8 mouse cellular contexts compared by ENCODE assay signal in the genomic region with DNA sequence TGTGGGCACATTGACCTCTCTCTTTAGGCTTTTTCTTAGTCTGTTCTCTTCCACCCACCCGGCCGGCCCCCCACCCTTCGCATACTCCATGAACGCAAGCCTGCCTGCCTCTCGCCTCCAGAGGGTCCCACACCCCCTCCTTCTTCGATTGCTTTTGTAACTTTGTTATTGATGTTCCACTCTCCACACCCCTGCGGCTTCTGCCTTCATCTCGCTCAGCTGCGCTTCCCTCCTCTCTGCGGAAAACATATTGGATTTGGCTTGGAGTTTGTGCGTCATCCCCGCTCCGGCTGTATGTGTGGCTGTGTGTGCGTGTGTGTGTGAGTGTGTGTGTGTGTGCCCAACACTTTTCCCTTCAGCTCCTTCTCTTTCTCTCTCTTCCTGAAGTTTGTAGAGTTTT. TPM values are rescaled to one million over a fixed set of nuclear protein-coding genes. Genes with fewer than 3 reads are reported as not detected.
A peak's percentile ranks its signal among the peaks of the same experiment; 100 is the strongest.
DNase-seq lines count a peak whose midpoint lies in the region; ATAC-seq lines count a peak whose summit lies in the region.
"Had no signal": no experiment of that assay in that cellular context is flagged by ENCODE, and none has a peak within 500 bp of the region (broad histone marks: within the 10 kb centered on the region; RNA-seq: fewer than 3 reads in every experiment).

No protein-coding gene starts in this region.

- no peak overlapping the region for H3K4me3 ChIP-seq in neural tube, embryonic 11.5 days (ENCODE audit: low read depth, low read length)
- H3K4me3 ChIP-seq in limb, embryonic 11.5 days (ENCODE audit: low read depth, low read length) = no peak overlapping the region
- H3K4me3 ChIP-seq in stomach, embryonic 14.5 days (ENCODE audit: low read depth, low read length) = no peak overlapping the region

- no peak overlapping the region for H3K4me2 ChIP-seq in neural tube, embryonic 11.5 days (ENCODE audit: low read depth)
- no peak overlapping the region; the same call in 1 of the 2 replicates for H3K4me2 ChIP-seq in limb, embryonic 11.5 days (ENCODE audit: low read depth, severe bottlenecking)
- peak overlapping the region; percentile 25 for H3K4me2 ChIP-seq in stomach, embryonic 14.5 days (replicated peaks; ENCODE audit: low read depth, low read length)

- no peaks in the 10 kb centered on the region for H3K36me3 ChIP-seq in neural tube, embryonic 11.5 days (ENCODE audit: control insufficient read depth, insufficient read depth, low read length)
- H3K36me3 ChIP-seq in limb, embryonic 11.5 days (ENCODE audit: control insufficient read depth, insufficient read depth, low read length) = no peaks in the 10 kb centered on the region
- no peaks in the 10 kb centered on the region for H3K36me3 ChIP-seq in stomach, embryonic 14.5 days (ENCODE audit: control insufficient read depth, insufficient read depth, low read length)

- H3K27me3 ChIP-seq in neural tube, embryonic 11.5 days (ENCODE audit: control insufficient read depth, insufficient read depth, low read length) = no peaks in the 10 kb centered on the region
- H3K27me3 ChIP-seq in limb, embryonic 11.5 days (ENCODE audit: control insufficient read depth, insufficient read depth, low read length) = no peaks in the 10 kb centered on the region
- H3K27me3 ChIP-seq in stomach, embryonic 14.5 days (ENCODE audit: control insufficient read depth, insufficient read depth, low read length) = no peaks in the 10 kb centered on the region

- ATAC-seq in neural tube, embryonic 11.5 days (ENCODE audit: insufficient read depth, low FRiP score, low TSS enrichment) = peak; percentile 20; the same call in 1 of the 2 replicates
- no peak for ATAC-seq in limb, embryonic 11.5 days (ENCODE audit: insufficient number of reproducible peaks, low FRiP score, low TSS enrichment, low read depth)
- peak; percentile 23; the same call in 1 of the 2 replicates for ATAC-seq in stomach, embryonic 14.5 days (ENCODE audit: insufficient number of reproducible peaks, insufficient read depth, low FRiP score, low read depth)

- peaks cover 21% of the 10 kb centered on the region for H3K4me1 ChIP-seq in neural tube, embryonic 11.5 days (ENCODE audit: control insufficient read depth, insufficient read depth, low read length)
- peaks cover 11% of the 10 kb centered on the region for H3K4me1 ChIP-seq in limb, embryonic 11.5 days (ENCODE audit: control insufficient read depth, insufficient read depth, low read length)
- H3K4me1 ChIP-seq in stomach, embryonic 14.5 days (ENCODE audit: control insufficient read depth, insufficient read depth, low read length) = 0 out of 2 replicates have a peak, but pooled peaks cover 3% of the 10 kb centered on the region

- 24% methylated on average over 14 of the region's 14 CpGs for WGBS in neural tube, embryonic 11.5 days
- 41% methylated on average over 14 of the region's 14 CpGs for WGBS in limb, embryonic 11.5 days
- 15% methylated on average over 14 of the region's 14 CpGs for WGBS in stomach, embryonic 14.5 days

- H3K27ac ChIP-seq in neural tube, embryonic 11.5 days (ENCODE audit: low read depth, low read length) = no peak overlapping the region
- no peak overlapping the region for H3K27ac ChIP-seq in limb, embryonic 11.5 days (replicated peaks; ENCODE audit: low read depth, low read length)
- H3K27ac ChIP-seq in stomach, embryonic 14.5 days (ENCODE audit: low read length) = no peak overlapping the region

- no peaks in the 10 kb centered on the region for H3K9me3 ChIP-seq in neural tube, embryonic 11.5 days (ENCODE audit: control insufficient read depth, low read length)
- H3K9me3 ChIP-seq in limb, embryonic 11.5 days (ENCODE audit: control insufficient read depth, low read length) = no peaks in the 10 kb centered on the region
- no peaks in the 10 kb centered on the region for H3K9me3 ChIP-seq in stomach, embryonic 14.5 days (ENCODE audit: control insufficient read depth, low read depth, low read length)

- peak overlapping the region; percentile 26; the same call in 1 of the 2 replicates for H3K9ac ChIP-seq in neural tube, embryonic 11.5 days (ENCODE audit: low read length)
- H3K9ac ChIP-seq in limb, embryonic 11.5 days (ENCODE audit: low read length) = no peak overlapping the region
- no peak overlapping the region for H3K9ac ChIP-seq in stomach, embryonic 14.5 days (replicated peaks; ENCODE audit: low read depth, low read length)

- DNase-seq in neural tube, embryonic 11.5 days (ENCODE audit: low spot score) = peak; percentile 60
- no peak for DNase-seq in neural tube, embryonic 10.5 days (ENCODE audit: extremely low spot score, low spot score)
- DNase-seq in frontal cortex, postnatal 36 days (ENCODE audit: low spot score in 2 of 2) = peak; percentile 72
- peak; percentile 34 for DNase-seq in limb, embryonic 11.5 days (ENCODE audit: low spot score)
- DNase-seq in gastrocnemius, postnatal 10 days = no peak
- no peak for DNase-seq in ovary, postnatal 36 days (ENCODE audit: low spot score)

RNA-seq across cellular contexts. Expression of a gene that starts 53.1 kb away (rescaled TPM):
- 1,357 and 1,505 TPM in 2 replicates for polyA plus RNA-seq in neural tube, embryonic 11.5 days (2014; fragmentation: Nextera tagmentation; extraction: Ambion mirVana)
- polyA plus RNA-seq in limb, embryonic 11.5 days (2014; fragmentation: Nextera tagmentation; extraction: Ambion mirVana) = 1,283 and 1,480 TPM in 2 replicates
- polyA plus RNA-seq in stomach, embryonic 14.5 days (2014; fragmentation: Nextera tagmentation; extraction: Ambion mirVana) = 350 and 400 TPM in 2 replicates
- total RNA-seq in gastrocnemius, postnatal 10 days (2021) = 10 to 100 TPM; 11.3 to 14.3 TPM
- total RNA-seq: liver, adult 2 months had no signal
- polyA plus RNA-seq: liver, adult 2 months had no signal

Comparison
In these comparisons a context has a peak if more than half of its experiments do, and no peak if none do; other contexts are left out.
1. DNase-seq: peak in neural tube, embryonic 11.5 days (single experiment), frontal cortex, postnatal 36 days (2 of 2) and limb, embryonic 11.5 days (single experiment); none in neural tube, embryonic 10.5 days (single experiment), gastrocnemius, postnatal 10 days (single experiment) and ovary, postnatal 36 days (single experiment).